Mouse (Mus musculus): ENCODE data around the gene Usp2.
A peak's percentile ranks its signal among the peaks of the same experiment; 100 is the strongest.
"Not testable (repeated sequence)": the region's sequence is repeated elsewhere in the genome, so short reads cannot be mapped to it uniquely, and the experiment has no call there.

Gene Usp2

DNA sequence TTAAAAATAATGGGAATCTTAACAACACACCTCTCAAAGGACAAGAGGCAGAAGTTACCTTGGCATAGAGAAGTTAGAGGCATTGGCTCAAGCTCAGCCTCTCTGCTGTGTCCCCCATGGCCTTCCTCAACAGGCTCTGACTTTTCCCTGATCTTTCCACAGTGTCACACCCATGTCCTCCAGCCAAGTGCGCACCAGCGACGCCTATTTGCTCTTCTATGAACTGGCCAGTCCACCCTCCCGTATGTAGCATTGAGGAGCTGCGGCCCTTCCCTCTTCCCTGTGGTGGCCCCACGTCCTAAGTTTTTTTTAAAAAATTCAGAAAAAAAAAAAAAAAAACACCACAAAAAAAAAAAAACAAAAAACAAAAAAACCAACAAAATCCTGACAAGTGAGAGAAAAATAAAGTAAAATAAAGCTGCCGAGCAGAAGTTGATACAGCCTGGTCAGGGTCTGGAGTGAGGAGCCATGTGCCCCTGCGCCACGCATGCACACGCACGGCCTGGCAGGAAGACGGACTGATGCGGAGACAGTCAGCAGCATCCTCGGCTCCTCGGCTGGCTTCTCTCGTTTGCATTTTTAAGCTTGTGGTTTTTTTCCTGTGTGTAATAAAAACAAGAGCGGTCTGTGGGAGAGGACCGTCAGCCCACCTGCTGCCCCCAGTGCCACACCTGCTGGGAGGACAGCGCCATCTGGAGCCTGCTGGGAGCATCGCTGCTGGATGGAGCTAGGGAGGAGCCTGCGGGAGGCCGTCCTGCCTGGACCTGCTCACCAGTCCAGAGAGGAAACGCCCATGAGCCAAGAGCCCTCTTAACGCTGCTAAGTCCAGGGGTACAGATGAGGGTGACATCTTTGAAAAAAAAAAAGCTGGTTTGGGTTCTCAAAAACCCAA lies 27.0 kb downstream of the Usp2 start:
- DNase-seq (ENCODE audit: low read depth, low spot score), result peak; percentile 63

DNA sequence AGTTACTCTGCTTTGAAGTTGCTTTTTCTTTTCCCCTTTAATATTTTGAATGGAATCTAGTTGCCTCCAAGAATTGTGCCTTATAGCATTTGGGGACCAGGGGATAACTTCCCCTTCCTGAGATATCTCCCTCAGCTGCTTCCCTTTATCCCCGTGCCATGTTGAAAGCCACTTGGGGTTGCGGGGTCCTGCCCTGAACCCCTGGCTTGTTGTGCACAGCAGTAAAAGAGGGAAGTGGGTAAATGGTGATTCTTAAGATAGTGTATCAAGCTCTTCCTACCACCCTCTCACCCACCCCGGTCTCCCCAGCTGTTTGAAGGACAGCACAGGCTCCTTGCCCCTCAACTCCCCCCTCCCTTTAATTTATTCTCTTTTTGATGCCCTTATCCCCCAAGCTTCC lies 27.9 kb downstream of the Usp2 start:
- no peak for DNase-seq (ENCODE audit: low read depth, low spot score)

DNA sequence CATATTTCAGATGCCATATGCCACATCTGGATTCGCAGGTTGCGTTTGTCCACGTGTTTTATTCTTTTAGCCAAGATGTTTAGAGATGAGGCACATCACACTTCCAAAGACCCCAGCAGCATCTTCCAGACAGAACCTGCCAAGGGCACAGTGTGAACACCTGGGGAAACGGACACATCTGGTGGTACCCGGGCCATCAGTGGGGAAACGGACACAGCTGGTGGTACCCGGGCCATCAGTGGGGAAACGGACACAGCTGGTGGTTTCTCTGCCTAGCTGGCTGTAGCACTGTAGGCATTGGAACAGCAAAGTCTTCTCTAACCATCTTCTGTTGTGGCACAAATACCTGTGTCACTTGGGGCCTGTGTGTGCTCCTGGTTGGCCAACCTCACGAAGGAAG lies 29.0 kb downstream of the Usp2 start:
- DNase-seq (ENCODE audit: low read depth, low spot score), result no peak

DNA sequence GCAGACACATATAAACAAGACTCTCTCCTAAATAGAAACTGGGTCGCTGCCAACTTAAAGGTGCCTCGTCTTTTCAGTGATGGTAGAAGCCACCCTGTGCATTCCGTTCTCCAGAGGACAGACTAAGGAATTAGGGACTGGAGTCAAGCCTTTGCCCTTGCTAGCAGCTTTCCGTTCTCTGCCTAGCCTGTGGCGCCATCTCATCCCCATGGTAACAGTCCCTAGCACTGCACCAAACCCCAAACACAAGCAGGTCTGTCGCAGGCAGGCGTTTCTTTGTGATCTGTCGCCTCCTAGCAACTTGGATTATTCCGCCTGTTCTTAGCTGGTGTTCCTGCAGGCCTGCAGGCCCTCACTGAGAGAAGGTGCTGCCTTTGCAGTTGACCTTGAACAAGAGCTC lies 29.7 kb downstream of the Usp2 start:
- no peak for DNase-seq (ENCODE audit: low read depth, low spot score)

DNA sequence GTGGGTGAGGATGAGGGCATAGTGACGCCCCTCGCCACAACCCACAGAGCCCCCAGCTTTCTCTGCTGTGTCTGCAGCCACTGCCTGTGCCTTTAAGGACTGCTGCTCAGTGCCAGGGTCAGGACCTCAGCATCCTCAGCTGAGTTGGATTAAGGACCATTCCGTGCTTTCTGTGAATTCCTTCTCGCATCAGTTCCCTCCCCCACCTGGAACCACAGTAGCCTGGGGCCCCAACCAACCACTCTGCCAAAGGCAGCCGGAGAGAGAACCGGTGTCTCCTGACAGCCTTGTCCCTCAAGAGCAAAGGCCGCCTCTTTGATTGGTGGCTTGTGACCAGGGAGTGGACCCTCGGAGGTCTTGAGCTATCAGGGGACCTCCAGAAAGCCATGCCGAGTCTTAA lies 34.7 kb downstream of the Usp2 start, which contains the start of gene Mfrp:
Mfrp (plus strand) TSS at position 240 of the 400 bp plus-strand sequence.
- DNase-seq (ENCODE audit: low read depth, low spot score), result no peak

DNA sequence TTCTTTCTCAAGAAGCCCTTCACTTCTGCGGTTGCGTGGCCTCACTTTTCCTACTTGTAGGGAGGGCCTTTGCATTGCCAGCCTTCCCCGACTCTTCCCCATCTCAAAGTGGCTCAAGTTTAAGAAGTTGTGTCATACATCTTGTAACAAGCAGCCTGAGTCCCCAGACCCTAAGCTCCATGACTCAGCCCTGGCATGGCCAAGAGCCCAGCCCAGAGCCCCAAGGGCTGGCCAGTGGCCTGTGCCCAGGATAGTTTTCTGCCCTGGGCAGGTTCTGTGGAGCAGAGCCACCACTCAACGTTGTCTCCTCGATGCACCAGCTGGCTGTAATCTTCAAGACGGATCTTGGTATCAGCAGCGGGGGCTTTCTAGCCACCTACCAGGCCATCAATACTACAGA lies 38.1 kb downstream of the Usp2 start:
- no peak for DNase-seq (ENCODE audit: low read depth, low spot score)

DNA sequence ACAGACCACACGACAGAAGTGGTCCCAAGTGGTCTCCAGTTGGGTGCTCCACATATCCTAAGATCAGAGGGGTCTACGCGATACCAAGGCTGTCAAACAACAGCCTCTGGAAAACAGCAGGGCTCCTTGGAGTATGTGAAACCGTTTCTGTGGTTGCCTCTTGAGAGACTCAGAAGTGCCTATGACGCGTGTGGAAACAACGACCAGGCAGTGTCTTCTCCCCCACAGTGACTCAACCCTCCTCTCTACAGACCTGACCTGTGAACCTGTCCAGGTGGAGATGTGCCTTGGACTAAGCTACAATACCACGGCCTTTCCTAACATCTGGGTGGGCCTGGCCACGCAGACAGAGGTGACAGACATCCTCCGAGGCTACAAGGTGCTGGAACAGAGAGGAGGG lies 39.0 kb downstream of the Usp2 start:
- no peak for DNase-seq (ENCODE audit: low read depth, low spot score)

DNA sequence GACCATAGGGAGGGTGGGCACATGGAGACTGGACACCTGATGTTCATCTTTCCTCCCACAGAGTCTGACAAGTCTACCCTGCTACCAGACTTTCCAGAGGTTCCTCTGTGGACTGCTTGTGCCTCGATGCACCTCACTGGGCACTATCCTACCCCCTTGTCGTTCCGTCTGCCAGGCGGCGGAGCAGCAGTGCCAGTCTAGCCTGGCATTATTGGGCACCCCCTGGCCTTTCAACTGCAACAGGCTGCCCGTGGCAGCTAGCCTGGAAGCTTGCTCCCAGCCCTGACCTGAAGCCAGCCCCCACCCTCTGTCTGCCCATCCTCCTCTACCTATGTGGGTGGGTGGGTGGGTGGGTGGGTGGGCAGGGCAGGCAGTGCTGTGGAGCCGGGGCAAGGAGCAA lies 39.4 kb downstream of the Usp2 start:
- no peak for DNase-seq (ENCODE audit: low read depth, low spot score)

DNA sequence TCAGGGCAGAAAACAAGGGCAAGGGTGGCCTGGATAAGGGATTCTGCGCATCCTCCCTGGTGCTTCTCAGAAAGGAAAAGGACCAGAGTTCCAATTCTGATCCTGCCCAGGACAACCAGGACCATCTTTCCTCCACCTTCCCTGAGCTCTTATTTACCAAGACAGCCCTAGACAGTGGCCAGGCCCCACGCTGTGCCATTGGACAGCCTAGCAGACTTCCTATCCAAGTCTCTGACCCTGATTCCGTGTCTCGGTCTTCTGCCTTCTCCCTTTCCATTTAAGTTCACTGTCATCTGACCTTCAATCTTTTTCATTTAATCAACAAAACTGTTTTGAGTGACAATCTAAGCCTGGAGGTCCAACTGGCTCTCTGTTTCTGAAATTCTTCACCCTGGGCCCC lies 39.8 kb downstream of the Usp2 start:
- no peak for DNase-seq (ENCODE audit: low read depth, low spot score)

DNA sequence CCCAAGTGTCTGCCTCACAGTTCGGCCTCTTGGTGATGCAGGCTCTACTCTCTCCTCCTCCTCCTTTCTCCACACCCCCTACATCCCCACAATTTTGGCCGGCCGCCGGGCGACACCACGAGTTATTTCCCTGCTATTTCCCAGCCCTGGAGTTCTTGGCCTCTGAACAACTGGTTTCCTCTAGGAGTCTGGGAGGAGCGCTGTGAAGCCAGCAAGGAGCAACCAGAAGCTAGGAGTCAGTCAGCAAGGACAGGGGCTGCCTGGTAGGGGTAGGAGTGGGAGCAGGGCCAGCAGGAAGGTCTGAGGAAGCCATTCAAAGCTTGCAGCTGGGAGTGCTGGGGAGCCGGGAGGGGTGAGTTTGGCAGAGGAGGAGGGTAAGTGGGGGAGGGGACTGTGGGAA lies 40.3 kb downstream of the Usp2 start, which contains the start of gene C1qtnf5:
C1qtnf5 (plus strand) TSS at position 136 of the 400 bp plus-strand sequence.
- DNase-seq (ENCODE audit: low read depth, low spot score), result no peak

DNA sequence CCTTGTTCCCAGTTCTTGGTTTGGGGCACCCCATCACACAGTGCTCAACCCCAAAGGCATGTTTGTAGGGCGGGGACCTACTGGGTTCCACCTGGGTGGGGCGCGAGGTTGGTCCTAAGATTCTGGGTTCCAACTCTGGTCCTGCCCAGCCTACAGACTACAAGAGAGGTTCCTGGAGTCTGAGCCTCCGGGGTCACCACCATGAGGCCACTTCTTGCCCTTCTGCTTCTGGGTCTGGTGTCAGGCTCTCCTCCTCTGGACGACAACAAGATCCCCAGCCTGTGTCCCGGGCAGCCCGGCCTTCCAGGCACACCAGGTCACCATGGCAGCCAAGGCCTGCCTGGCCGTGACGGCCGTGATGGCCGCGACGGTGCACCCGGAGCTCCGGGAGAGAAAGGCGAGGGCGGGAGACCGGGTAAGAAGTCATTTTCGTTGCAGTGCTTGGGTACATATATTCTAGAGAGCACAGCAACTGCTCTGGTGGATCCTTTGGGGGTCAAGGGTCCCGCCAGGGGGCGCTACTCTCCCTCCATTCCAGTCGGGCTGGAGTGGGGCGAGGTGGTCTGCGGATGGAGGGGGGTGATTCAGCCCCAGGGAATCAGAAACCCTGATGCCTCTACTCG lies 40.8 kb downstream of the Usp2 start:
- no peak for DNase-seq (ENCODE audit: low read depth, low spot score)

DNA sequence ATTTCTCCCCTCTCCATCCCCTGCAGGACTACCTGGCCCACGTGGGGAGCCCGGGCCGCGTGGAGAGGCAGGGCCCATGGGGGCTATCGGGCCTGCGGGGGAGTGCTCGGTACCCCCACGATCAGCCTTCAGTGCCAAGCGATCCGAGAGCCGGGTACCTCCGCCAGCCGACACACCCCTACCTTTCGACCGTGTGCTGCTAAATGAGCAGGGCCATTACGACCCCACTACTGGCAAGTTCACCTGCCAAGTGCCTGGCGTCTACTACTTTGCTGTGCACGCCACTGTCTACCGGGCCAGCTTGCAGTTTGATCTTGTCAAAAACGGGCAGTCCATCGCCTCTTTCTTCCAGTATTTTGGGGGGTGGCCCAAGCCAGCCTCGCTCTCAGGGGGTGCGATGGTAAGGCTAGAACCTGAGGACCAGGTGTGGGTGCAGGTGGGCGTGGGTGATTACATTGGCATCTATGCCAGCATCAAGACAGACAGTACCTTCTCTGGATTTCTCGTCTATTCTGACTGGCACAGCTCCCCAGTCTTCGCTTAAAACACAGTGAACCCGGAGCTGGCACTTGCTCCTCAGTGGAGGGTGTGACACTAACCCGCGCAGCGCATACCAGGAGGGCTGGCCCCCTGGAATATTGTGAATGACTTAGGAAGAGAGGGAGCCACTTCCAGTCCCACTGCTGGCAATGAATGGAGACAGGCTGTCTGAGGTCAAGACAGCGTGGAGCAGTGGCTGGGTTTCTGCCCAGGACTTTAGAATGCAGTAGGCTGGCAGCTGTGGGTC lies 41.6 kb downstream of the Usp2 start:
- DNase-seq (ENCODE audit: low read depth, low spot score), result no peak

DNA sequence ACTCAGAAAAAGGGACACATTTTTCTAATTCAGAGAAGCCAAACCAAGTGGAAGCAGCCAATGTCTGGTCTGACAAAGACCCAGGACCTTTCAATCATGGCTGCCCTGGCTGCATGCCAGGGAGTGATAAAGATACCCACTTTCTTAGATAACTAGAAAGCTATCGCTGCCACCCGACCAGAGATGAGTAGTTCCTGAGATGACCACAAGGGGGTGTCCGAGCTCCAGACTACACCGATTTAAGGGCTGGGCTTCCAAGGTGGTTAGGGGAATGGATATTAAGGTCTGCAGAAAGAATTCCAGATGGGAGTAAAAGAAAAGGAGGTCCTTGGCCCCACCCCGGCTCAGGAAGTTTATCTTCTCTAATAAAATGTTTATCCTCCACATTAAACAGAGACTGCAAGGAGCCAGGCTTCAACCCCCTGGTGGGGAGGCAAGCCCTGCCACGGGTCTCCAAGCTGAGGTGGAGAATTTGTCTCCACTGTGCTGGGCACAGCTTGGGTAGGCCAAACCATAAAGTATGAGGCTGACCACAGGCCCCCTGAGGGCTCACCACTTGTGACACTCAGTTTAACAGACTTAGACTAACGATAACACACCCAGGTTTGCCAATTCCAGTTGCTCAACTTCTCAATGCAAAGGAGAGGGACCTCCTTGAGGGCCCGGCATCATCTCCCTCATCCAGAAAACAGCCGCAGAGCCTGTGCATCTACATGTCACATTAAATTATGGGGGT lies 42.7 kb downstream of the Usp2 start:
- DNase-seq (ENCODE audit: low read depth, low spot score), result peak; percentile 76

DNA sequence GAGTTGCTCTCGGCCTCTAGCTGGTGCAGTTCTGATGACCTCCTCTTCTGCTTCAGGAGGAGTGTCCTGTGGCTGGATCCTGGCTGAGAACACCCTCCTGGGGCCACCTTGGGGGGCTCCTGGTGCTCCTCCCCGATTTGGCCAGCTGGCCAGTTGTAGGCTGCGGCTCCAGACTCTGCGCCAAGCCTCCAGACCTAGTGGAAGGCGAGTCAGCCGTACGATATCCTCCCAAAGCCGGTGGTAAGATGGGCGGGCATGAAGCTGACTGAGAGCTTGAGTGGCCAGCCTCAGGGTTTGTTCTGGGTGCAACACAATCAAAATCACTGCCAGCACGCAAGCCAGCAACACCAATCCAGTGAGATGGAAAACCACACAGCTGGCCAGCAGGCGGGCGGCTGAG lies 45.1 kb downstream of the Usp2 start:
- not testable (repeated sequence) for DNase-seq (ENCODE audit: low read depth, low spot score)

DNA sequence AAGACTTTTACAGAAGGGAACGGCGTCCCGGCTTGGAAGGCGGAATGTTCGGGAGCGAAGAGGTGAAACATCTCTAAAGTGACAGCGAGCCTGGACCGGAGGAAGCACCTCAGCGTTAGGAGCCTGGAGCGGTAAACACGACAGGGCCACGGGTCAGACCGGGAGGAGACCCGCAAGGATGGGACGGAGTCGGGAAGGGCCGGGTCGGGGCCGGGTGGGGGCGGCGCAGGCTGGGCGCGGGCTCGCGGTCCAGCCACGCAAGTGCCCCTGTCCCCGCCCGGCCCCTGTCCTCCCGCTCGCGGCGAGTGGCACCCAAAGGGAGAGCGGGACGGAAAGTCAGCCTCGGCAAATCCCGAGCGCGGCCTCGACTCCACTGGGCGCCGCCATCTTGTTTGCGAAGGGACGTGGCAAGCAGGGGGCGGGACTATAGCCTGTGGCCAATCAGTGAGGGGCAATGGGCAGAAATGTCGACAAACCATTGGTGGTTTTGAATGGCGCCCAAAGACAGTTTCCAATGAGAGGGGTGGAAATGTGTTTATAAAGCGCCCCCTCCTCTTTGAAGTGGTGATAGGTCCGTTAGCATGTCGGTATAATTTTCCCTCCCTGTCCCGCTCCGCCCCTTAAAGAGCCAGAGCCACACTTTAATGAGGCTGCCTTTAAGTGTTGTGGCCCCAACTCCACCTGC lies 46.4 kb downstream of the Usp2 start, which contains the start of the genes Gm49380 and Rnf26:
Gm49380 (minus strand) TSS at position 396 of the 685 bp plus-strand sequence.
Rnf26 (minus strand) TSS at position 413 of the 685 bp plus-strand sequence.
- peak; percentile 98 for DNase-seq (ENCODE audit: low read depth, low spot score)

DNA sequence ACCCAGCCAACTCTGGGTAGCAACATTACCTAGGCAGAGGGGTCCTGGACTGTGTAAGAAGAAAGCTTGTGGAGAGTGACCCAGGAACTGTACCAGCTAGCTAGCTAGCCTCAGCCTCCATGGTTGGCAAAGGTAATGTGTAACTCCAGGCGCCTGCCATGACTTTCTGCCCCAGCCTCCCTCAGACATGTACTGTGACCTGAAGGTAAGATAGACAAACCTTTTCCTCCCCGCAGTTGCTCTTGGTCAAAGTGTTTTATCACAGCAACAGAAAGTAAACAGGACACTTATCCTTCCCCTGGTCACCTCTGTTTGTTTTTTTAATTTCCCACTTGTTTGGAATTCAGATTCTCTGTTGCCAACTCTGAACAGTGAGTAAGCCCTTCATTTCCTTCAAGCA lies 47.6 kb downstream of the Usp2 start:
- DNase-seq (ENCODE audit: low read depth, low spot score), result no peak

DNA sequence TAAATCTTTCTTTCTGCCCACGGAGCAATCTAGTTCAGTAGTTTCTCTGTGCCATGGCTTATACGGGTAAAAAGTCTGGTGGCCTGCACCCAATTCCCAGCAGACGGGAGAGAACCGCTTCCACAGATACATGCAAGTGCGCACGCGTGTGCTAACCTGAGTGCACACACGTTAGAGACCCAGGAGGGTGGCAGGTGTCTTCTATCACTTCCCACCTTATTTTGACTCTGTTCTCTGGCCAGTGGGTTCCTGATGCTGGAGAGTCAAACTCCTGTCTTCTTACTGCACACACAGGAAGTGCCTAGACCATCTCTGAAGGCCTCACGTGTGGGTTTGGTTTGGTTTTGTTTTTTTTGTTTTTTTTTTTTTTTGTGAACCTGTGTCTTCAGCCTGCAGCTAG lies 48.8 kb downstream of the Usp2 start:
- peak; percentile 39 for DNase-seq (ENCODE audit: low read depth, low spot score)

DNA sequence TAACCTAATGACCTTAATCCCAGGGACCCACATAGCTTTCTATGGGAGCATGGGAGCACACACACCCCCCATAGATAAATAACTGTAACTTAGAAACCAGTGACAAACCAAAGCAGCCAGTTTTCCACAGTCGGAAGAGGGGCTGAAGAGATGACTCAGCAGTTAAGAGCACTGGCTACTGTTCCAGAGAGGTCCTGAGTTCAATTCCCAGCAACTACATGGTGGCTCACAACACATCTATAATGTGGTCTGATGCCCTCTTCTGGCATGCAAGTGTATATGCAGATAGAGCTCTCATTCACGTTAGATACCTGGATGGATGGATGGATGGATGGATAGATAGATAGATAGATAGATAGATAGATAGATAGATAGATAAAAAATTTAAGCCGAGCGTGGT lies 49.4 kb downstream of the Usp2 start:
- DNase-seq (ENCODE audit: low read depth, low spot score), result no peak

DNA sequence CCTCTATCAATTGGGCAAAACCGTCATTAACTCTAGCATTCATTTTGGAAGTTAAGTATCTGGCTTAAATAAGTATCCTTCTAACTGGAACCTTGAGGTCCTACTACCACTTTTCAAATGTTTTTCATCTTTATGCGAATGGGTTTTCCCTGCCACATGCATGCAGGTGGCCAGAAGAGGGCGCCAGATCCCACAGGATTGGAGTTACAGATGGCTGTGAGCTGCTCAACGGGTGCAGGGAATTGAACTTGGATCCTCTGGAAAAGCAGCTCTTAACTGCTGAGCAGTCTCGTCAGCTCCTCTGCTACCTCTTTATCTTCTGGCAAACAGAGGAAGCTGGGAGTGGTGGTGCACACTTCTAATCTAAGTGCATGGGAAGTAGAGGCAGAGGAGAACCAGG lies 52.2 kb downstream of the Usp2 start:
- DNase-seq (ENCODE audit: low read depth, low spot score), result peak; percentile 49

DNA sequence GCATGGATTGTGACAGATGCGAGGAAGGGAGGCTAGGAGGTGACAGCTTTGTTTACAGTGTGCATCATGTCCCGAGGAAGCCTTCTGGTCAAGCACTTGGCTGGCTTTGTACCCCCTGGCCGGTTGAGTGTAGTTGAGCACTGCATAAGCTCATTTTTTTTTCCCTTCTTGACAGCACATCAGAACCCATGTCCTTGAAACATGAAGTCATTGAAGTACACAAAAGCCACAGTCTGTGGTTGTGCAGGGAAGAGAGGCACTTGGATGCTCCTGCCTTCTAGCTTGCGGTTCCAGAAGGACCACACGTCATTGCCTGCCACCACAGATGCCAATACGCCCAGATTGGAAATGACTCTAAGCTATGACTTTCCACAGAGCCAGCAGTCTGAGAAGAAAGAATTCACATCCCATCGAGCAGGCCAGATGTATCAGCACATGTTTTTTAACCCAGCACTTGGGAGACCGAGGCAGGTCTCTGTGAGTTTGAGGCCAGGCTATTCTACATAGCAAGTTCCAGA lies 53.2 kb downstream of the Usp2 start:
- no peak for DNase-seq (ENCODE audit: low read depth, low spot score)

DNA sequence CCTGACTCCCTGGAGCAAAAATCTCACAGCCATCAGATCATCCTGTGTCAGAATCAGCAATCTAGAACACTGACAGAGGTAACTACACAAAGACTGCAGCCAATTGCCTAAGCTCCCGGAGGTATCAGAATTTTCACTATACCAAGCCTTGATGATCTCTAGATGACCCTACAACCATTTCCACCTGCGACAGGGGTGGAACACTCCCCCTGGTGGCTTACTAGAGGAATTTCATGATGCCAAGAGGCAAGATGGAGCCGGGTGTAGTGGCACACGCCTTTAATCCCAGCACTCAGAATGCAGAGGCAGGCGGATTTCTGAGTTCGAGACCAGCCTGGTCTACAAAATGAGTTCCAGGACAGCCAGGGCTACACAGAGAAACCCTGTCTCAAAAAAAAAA lies 57.5 kb downstream of the Usp2 start:
- DNase-seq (ENCODE audit: low read depth, low spot score), result peak; percentile 38

All from CD4-positive helper T cell, adult 2 months (primary cell).